Mouse (Mus musculus) T-helper 2 cell (primary cell): ENCODE results near the gene Tmem178.

ENCODE experiments used
- in situ Hi-C: fragments of 300-600 bp; cut with MboI, MseI; formaldehyde crosslinking; loops from one replicate; pipeline ENCODE4 v1.15.1; 2025; ENCODE audit warnings: high pct_unique_total_duplicates

Gene Tmem178

GRCm38 (mm10) chr17:81045525-81046150 lies 101.2 kb downstream of the Tmem178 start:
- in situ Hi-C loops = loop anchor here (25.0 kb wide), 1 partner anchor 733 kb away; the partner anchor contains the start of gene Arhgef33

GRCm38 (mm10) chr17:81047930-81048564 lies 103.6 kb downstream of the Tmem178 start:
- in situ Hi-C loops = loop anchor here (25.0 kb wide), 1 partner anchor 736 kb away; the partner anchor contains the start of gene Arhgef33
